Mouse (Mus musculus): ENCODE measurements around the gene Mctp1.
"Not testable (repeated sequence)": the region's sequence is repeated elsewhere in the genome, so short reads cannot be mapped to it uniquely, and the experiment has no call there.

Mctp1 gene

DNA sequence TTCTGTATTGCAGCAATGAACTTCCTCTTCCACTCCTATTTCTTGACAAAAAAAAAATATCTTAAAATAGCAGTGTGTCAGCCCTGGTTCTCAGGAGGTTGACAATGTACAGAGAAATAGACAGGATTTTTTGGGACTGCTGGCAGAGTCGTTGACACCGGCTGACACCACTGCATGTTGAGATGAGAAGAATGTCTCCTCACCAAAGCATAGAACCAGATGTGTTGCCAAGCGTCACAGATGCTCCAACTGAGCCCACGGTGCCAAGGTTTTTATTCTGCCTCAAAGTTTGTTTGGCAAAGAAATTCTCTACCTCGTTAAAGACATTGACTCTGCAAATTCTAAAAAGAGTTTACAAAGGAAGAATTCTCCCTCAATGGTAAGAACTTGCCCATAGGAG, 548.6 kb downstream of the Mctp1 start:
- no peak for DNase-seq (ENCODE audit: low read depth)

DNA sequence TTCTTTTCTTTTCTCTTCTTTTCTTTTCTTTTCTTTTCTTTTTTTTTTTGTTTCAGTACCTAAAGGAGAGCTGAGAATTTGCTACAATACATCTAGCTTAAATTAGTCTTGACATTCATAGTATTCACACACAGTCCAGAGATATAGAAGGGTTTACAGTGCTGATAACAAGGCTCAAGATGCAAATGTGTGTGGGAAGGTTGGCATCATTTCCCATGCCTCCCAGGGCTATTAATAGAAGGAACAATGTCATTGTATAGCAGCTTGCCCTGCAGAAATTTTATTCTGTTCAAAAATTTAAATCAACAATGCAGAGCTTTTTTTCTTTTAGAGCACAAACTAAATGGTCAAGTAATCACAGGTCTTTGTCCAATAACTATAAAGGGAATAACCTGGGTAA, 564.9 kb downstream of the Mctp1 start:
- DNase-seq (ENCODE audit: low read depth), result no peak

DNA sequence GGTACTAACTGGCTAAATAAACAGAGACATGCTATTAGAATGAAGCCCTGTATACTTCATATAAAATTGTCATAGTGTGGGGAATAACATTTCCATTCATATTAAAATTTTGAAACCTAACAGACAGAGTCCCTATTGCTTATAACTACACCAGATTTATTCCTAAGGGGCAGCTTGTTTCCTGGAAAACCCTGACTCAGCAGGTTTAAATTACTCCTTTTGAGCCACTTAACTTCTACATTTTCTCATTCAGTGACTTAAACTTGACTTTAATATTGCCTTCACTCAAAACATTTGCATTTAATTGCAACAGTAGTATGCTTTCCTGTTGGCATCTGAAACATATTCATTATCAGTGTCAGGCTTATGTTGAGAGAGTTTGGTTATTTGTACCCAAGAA, 583.3 kb downstream of the Mctp1 start:
- no peak for DNase-seq (ENCODE audit: low read depth)

DNA sequence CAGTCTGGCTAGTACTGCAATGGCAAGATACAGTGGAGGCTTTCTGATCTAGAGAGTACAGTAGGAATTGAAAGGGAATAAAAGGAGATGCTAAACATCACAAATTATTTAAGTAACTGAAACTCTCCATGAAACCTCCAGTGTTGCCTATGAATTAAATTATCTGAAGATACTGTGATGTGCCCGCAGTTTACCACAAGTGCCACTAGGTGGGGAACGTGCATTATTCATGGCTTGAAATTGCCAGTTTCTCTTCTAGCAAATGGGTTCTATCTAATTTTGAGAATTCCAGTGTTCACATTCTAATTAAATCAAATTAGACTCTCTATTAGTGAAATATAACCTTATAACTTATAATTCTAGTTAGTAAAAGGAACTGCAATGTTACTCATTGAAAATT, 585.1 kb downstream of the Mctp1 start:
- peak; percentile 11 for DNase-seq (ENCODE audit: low read depth)

DNA sequence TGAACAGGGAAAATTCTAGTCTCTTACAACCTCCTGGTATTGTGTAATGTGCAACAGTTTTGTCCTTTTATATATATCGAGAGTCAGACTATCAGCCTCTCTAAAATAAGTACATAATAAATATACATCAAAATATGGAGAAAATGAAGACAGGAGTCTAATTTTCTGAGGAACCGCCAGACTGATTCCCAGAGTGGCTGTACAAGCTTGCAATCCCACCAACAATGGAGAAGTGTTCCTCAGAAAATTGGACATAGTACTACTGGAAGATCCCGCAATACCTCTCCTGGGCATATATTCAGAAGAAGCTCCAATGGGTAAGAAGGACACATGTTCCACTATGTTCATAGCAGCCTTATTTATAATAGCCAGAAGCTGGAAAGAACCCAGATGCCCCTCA, 586.7 kb downstream of the Mctp1 start:
- DNase-seq (ENCODE audit: low read depth), result not testable (repeated sequence)

DNA sequence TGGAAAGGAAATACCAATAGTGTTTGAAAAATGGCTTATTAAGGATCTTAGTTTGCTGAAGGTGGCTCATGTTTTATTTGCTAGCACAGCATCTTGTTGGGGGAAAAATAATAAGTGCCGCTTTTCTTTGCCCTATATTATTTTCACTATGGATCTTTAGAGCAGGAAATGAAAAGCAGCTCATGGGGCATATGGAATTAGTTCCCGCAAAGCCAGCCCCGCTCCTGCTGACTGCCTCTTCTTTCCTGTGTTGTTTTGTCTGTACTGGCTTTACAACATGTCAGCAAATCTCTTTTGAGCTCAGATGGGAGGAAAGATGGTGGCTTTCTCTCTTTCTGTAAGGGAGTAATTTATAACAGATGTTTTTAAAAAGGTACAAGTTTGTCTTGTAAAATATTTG, 618.3 kb downstream of the Mctp1 start:
- no peak for DNase-seq (ENCODE audit: low read depth)

DNA sequence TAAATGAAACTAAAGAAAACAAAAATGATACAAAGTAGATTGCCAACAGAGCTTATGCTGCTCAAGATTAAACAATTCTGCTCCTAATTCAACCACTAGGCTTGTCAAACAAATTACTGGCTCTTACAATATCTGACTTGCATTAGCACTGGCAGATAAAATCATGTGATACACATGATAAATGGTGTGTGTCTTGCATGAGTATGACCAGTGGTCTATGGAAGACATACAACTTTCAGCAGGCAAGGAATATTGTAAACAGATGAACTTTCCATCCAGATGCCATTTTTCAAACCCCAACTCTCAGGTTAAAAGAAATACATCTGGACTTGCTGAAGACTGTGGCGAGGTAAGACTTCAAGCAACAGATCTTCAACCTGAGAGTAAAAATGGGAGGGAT, 619.3 kb downstream of the Mctp1 start:
- DNase-seq (ENCODE audit: low read depth), result no peak

DNA sequence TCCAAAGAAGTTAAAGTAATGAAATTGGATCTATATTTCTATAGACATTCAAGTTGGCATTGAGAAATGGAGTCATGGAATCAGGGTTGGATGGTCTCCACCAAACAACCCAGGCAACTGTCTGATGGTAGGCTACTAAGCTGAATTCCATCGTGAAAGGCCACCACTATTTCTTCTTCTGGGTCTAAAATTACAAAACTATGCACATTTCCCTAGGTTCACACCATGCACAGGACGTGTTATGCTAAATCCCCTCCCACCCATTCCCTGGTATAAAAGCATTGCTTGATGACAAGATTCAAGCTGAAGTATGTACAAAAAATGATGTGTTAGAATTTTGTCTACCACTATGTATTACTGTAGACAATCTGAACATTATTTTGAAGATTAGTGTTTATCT, 634.5 kb downstream of the Mctp1 start:
- DNase-seq (ENCODE audit: low read depth), result no peak

DNA sequence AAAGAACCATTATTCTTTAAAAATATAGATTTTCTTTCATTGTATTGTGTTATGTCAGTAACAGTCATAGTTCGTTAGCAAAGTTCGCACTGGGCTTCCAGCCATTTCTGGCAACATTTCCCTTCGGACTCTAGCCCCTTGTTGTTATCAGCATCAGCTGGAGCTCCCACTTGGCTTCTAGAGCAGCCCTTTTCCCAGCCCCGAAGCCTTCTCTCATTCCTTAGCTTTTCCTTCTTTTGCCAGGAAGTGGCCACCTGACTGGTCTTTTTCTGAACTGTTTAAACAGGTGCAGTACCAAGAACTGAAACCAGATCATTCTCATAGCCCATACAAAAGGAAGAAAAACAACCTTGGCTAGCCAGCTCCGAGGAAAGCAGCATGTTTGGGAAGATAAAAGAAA, 645.3 kb downstream of the Mctp1 start:
- DNase-seq (ENCODE audit: low read depth), result no peak

DNA sequence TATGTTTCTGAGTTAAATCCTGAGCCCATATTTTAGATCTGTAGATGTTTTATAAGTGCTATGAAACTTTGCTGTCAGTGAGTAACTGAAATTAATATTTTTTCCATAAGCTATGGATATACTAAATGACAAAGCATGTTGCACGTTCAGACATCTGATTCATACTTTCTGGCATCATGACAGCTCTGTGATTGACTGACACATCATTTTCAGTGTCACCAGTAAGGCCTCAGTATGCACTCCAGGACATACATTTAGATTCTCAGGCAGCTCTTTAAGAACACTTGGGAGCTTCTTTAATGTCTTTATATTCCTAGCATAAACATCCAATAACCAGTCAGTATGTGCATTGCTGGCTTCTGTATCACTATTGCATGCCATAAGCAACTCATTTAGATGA, 659.0 kb downstream of the Mctp1 start:
- DNase-seq (ENCODE audit: low read depth), result no peak

DNA sequence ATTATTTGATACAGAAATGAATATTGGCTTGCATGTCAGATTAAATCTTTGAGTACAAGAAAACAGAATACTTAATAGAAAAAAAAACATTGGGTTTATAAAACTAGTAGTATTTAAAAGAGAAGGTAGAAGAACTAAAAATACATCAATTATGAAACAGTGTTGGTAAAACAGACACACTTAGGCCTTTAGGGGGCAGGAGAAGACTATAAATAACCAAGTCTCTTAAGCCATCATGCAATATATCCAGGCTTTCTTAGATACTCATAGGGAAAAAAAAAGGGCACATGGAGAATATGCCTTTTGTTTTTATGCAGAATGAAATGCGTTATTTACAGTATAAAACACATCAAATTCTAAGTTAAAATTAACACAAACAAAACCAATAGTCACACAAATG, 661.0 kb downstream of the Mctp1 start:
- DNase-seq (ENCODE audit: low read depth), result no peak

DNA sequence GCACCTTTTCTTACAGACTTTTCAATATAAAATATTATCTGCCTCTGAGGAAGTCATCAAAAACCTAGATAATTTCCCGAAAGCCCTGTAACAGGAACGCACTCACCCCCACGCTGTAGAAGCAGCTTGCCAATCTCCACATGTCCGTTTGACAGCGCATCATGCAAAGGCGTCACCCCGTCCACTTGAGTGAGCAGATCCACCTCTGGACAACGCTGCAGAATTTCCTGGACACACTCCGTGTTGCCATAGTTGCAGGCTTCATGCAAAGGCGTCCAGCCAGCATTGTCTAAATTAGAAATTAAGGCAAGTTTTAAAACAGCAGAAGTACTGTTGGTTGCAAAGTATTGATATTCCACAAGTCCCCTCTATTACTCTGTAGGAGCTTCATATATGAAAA, 662.1 kb downstream of the Mctp1 start:
- no peak for DNase-seq (ENCODE audit: low read depth)

DNA sequence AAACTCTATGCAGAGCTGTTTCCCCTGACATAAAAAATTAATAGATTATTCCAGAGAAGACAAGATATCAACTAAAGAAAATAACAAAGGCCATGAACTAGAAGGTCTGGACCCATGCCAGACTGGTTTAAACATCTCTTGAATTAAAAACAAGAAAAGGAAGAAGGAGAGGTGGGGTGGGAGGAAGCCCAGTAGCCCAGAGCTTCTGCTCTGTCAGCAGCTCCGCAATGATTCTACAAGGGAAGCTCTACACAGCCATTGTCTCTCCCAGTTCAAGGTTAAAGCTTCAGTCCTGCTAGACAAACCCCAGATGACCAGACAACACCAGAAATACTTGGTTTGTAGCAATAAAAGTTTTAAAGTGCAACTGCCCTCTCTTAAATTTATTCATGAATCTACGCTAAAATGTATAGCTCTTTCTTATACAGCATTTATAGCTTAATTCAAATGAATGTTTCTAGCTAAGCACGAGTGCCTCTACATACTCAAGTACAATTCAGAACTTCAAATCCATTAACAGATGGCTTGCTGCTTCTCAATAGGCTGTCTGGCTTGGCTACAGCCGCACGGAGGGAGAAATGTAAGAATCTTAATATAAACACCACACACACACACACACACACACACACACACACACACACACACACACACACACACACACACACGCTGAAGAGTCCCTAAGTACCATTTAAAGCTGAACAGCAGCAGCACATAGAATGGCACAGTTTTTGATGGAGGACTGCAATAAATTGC, 663.0 kb downstream of the Mctp1 start:
- DNase-seq (ENCODE audit: low read depth), result no peak

DNA sequence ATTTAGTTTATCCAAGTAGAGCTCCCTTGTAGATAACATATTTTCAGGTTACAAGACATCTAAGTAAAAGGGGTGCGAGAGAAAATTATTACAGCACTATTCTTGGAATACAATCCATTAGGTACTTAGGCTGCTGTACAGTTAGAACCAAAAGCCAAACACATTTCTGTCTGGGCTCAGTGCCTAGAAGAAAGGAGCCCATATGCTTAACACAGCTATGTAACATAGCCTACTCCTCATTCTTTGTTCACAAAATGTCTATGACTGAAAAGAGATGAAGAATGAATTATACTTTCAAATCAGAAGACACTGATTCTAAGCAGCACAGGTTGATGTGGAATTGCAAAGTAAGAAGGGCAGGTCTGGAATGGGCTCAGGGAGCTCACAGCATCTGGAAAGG, 664.1 kb downstream of the Mctp1 start:
- no peak for DNase-seq (ENCODE audit: low read depth)

DNA sequence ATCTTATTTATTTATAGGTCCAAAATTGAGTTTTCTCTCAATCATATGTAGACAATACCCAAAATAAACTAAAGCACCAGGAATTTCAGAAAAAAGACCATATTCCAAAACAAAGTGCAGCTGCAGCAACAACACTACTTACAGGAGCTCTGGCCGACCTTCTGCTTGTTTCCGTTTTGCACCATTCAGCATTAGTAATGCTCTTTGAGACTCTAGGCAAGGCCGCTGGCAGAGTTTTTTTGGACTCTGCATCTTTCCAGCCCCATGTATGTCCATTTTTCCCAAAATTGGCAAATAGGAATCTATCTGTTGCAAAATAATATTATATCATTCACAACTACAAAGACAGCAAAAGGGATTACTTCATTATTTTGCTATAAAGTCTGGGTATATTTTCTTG, 665.4 kb downstream of the Mctp1 start:
- DNase-seq (ENCODE audit: low read depth), result no peak

DNA sequence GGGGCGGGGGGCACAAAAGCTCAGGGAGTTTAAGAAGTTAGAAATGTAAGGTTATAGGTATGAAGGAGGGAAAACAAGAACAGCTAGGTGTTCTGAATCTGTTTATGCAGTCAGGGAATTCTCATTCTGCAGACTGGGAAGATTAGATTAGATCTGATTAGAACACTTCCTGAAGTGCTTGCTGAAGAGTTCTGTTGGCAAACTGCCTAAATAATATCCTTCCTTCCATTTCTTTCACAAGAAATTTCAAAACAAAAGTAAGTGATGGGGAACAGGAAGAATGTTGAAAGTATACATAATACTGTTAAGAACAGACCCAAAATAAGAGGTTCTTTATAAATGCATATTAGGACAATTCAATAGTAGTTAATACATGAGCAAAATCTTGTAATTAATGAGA, 678.9 kb downstream of the Mctp1 start:
- DNase-seq (ENCODE audit: low read depth), result no peak

DNA sequence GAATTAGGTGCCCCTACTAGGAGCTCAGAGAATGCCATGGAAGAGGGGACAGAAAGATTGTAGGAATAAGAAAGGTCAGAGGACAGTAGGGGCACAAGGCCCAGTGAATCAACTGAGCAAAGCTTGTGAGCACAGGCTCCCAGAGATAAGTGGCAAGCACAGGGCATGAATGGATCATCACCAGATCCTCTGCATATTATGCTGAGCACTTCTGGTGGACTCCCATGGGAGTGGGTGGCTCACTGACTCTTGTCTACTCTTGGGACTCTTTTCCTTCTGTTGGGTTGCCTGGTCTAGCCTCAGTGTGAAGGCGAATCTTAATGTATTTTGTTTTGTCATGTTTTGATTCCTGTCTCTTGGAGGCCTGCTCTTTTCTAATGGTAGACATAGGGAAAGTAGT, 684.5 kb downstream of the Mctp1 start:
- DNase-seq (ENCODE audit: low read depth), result no peak

DNA sequence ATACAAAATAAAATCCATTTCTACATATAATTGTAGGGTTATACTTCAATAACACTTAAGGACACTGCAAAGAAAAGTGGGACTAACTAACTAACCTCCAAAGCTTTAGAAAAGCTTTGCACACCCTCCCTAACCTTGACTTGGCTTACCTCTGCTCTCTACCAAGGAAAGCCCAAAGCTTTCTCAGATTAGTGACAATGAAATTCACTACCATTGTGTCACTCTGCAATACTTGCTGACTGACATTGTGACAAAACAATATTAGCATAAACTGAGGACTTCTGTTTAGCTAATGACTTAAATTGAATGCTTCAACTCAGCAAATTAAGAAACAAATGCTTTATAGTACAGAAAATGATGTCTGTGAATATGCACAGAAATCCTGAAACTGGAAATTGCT, 687.7 kb downstream of the Mctp1 start:
- DNase-seq (ENCODE audit: low read depth), result no peak

Measured in fibroblast of lung, adult 2 months (primary cell).